Mouse (Mus musculus) embryo, embryonic 10 days (tissue): ENCODE measurements around the gene Fhl3.
"Not testable (repeated sequence)": the region's sequence is repeated elsewhere in the genome, so short reads cannot be mapped to it uniquely, and the experiment has no call there.

Experiments used
- DNase-seq: peaks from one replicate; pipeline ENCODE4 v3.0.0-alpha.2; 2015; ENCODE audit warnings: low spot score

Gene Fhl3

GRCm38 (mm10) chr4:124708518-124709477, 8.3 kb downstream of the Fhl3 start:
- peak; percentile 93 for DNase-seq

- peak; percentile 84 for DNase-seq
These were observed 9.5 kb downstream of the Fhl3 start for GRCm38 (mm10) chr4:124709961-124710446.

- peak; percentile 81 for DNase-seq
These were observed 10.3 kb downstream of the Fhl3 start for GRCm38 (mm10) chr4:124710776-124711291.

- no peak for DNase-seq
These were observed 12.1 kb downstream of the Fhl3 start for GRCm38 (mm10) chr4:124712618-124713017.

GRCm38 (mm10) chr4:124713850-124714249, 13.3 kb downstream of the Fhl3 start:
- DNase-seq, result not testable (repeated sequence)

GRCm38 (mm10) chr4:124714545-124715481, 14.3 kb downstream of the Fhl3 start, which contains the start of gene Sf3a3:
Sf3a3 (plus strand) TSS chr4:124714776.
- DNase-seq, result peak; percentile 98

GRCm38 (mm10) chr4:124719101-124719500, 18.6 kb downstream of the Fhl3 start:
- no peak for DNase-seq

GRCm38 (mm10) chr4:124726121-124726520, 25.6 kb downstream of the Fhl3 start:
- DNase-seq, result no peak

GRCm38 (mm10) chr4:124736952-124737351, 36.5 kb downstream of the Fhl3 start:
- no peak for DNase-seq

- DNase-seq, result no peak
These were observed 37.0 kb downstream of the Fhl3 start for GRCm38 (mm10) chr4:124737486-124737885.

- peak; percentile 21 for DNase-seq
These were observed 37.5 kb downstream of the Fhl3 start for GRCm38 (mm10) chr4:124738013-124738412.

GRCm38 (mm10) chr4:124738783-124739182, 38.3 kb downstream of the Fhl3 start:
- DNase-seq, result no peak

GRCm38 (mm10) chr4:124741376-124742343, 41.2 kb downstream of the Fhl3 start, which contains the start of gene Inpp5b:
Inpp5b (plus strand) TSS chr4:124741850.
- DNase-seq, result peak; percentile 92

- DNase-seq, result no peak
These were observed 42.3 kb downstream of the Fhl3 start for GRCm38 (mm10) chr4:124742839-124743238.

GRCm38 (mm10) chr4:124746577-124746976, 46.1 kb downstream of the Fhl3 start:
- DNase-seq, result no peak

GRCm38 (mm10) chr4:124747851-124748250, 47.4 kb downstream of the Fhl3 start:
- DNase-seq, result no peak

- peak; percentile 98 for DNase-seq
These were observed 51.1 kb downstream of the Fhl3 start for GRCm38 (mm10) chr4:124751300-124752250.

GRCm38 (mm10) chr4:124752281-124753199, 52.0 kb downstream of the Fhl3 start:
- DNase-seq, result peak; percentile 20
